Mouse (Mus musculus) kidney, embryonic 14.5 days (tissue): Measurements from ENCODE around the gene Vasp. TPM values are rescaled to one million over a fixed set of nuclear protein-coding genes. Genes with fewer than 3 reads are reported as not detected.
A peak's percentile ranks its signal among the peaks of the same experiment; 100 is the strongest.

ENCODE experiments used
- ATAC-seq: fragments of 200-750 bp; cut with Nextera tagmentation; 2 replicates; pipeline ENCODE4 v1.8.0; 2017; ENCODE audit warnings: moderate number of reproducible peaks, mild to moderate bottlenecking, moderate TSS enrichment, moderate library complexity; ENCODE audit not compliant: low FRiP score, low TSS enrichment
- H3K27ac ChIP-seq: fragments of 300-500 bp; sonication (generic); 2 replicates; pipeline ENCODE4 v1.5.1; 2014; ENCODE audit warnings: low read depth, mild to moderate bottlenecking, low read length, moderate library complexity, mixed read lengths
- H3K27me3 ChIP-seq: fragments of 300-500 bp; sonication (generic); 2 replicates; pipeline ENCODE4 v1.6.1; 2014; ENCODE audit warnings: mild to moderate bottlenecking, low read length; ENCODE audit not compliant: control insufficient read depth, insufficient read depth
- H3K36me3 ChIP-seq: fragments of 300-500 bp; sonication (generic); 2 replicates; pipeline ENCODE4 v1.6.1; 2014; ENCODE audit warnings: low read length, mixed read lengths; ENCODE audit not compliant: control insufficient read depth, insufficient read depth
- H3K4me1 ChIP-seq: fragments of 300-500 bp; sonication (generic); 2 replicates; pipeline ENCODE4 v1.6.1; 2014; ENCODE audit warnings: low read length, mixed read lengths; ENCODE audit not compliant: control insufficient read depth, insufficient read depth
- H3K4me2 ChIP-seq: fragments of 300-500 bp; sonication (generic); replicated peaks from 2 replicates; pipeline ENCODE4 v1.6.1; 2014; ENCODE audit warnings: low read depth, mild to moderate bottlenecking, low read length
- H3K4me3 ChIP-seq: fragments of 300-500 bp; sonication (generic); 2 replicates; pipeline ENCODE4 v1.5.1; 2014; ENCODE audit warnings: mild to moderate bottlenecking, low read length
- H3K9ac ChIP-seq: fragments of 300-500 bp; sonication (generic); 2 replicates; pipeline ENCODE4 v1.6.1; 2014; ENCODE audit warnings: low read depth, mild to moderate bottlenecking, low read length, moderate library complexity
- H3K9me3 ChIP-seq: fragments of 300-500 bp; sonication (generic); 2 replicates; pipeline ENCODE4 v1.6.1; 2016; ENCODE audit warnings: low read length; ENCODE audit not compliant: control insufficient read depth
- WGBS: fragments of 180-500 bp; shearing (Covaris S2); extraction: QIAGEN DNeasy Blood & Tissue Kit; methylation state at CpG from one replicate; pipeline ENCODE4 v1.1.7; 2014; 5-methylcytosine and 5-hydroxymethylcytosine counted together
- polyA plus RNA-seq: library from polyadenylated mRNA; unstranded; fragments of >200 nt; fragmentation: Nextera tagmentation; extraction: Ambion mirVana; gene quantifications from 2 replicates; pipeline ENCODE4 v1.2.1, GENCODE M21; 2014

Gene Vasp
- polyA plus RNA-seq, 1 experiment from 2014 or later = 54.2 TPM

DNA sequence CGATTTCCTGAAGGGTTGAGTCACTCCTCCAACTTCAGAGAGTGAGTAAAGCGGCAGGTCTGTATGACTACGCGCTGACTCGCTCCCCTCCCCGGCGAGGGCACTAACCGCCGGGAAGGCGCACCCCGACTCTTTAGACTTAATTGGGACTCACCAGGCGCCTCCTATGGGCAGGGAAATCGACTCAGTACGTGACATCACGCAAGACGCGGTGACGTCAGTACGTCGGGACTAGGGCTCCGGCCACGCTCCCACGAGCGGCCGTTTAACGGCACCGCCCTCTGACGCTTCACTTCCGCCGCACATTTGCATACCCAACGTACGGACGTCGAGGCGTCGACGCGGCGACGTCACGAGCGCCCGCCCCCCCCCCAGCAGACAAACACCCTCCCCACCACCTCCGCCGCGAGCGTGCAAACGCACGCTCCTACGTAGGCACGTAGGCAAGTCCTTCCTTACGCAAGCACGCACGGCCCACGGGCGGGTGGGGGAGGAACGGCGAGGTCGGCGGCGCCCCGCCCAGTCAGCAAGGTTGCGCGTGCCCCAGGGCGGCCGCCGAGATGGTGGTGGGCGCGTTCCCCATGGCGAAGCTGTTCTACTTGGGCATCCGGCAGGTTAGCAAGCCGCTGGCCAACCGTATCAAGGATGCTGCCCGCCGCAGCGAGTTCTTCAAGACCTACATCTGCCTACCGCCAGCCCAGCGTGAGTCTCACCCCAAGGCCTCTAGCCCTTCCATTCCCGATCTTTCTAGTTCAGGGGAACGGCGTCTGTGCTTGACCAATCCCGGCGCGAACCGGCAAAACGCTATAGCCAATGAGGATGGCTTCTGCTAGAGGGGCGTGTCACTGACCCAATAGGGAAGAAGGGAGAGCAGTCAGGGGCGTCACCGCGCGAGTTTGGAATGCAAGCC is 43.5 kb downstream of the Vasp start, which contains the start of gene Opa3:
Gene Opa3, plus strand, starts transcription at position 452 of the 910 bp plus-strand sequence.
- H3K4me2 ChIP-seq = peak within 1 kb of the TSS; percentile 88
- no peaks in the 10 kb centered on the region for H3K36me3 ChIP-seq
- H3K27me3 ChIP-seq = no peaks in the 10 kb centered on the region
- peak; percentile 95 for ATAC-seq
- peak within 1 kb of the TSS; percentile 70 for H3K4me3 ChIP-seq
- H3K9me3 ChIP-seq = no peaks in the 10 kb centered on the region
- peaks cover 7% of the 10 kb centered on the region; the same call in 1 of the 2 replicates for H3K4me1 ChIP-seq
- H3K9ac ChIP-seq = peak within 1 kb of the TSS; percentile 84
- WGBS = under 1% methylated on average over 85 of the region's 91 CpGs
- peak within 1 kb of the TSS; percentile 98 for H3K27ac ChIP-seq

DNA sequence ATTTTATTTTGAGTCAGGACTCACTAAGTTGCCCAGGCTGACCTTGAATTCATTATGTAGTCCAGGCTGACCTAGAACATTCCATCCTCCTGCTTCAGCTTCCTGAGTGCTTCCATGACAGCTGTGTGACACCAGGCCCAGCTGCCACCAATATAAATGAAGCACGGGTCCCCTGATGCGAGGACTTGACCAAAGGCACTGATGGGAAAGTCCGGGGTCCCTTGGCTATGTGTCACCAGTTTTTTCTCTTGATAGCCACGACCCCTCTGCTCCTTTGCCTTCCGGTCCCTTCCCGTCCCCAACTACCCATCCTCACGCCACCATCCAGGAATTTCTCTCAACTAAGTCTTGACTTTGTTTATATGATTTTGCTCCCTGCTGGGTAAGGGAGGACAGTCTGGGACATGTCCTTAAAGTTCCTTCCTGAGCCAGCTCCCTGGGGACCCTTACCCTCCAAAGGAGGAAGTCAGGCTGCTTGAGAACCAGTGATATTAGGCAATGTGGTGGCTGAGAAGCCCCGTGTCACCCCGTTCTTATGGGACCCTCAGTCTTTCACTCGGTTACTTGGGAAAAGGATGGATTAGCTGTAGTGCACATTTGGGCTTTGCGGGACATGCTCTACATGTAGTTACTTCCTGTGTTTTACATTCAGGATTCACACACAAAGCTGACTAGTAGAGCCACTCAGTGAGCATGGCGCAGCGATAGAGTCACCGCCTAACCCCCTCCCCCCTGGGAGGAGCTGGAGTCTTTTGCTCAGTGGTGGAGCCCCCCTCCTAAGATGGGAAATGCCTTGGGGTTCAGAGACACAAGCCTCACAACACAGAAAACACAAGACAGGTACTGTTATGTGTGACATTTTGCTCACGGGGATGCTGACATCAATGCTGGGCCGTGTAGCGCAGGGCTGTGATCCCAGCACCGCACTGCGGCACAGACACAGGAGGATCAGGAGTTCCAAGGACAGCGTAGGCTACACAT is 44.5 kb downstream of the Vasp start:
- Histone ChIP-seq H3K27me3 (no peaks in the 10 kb centered on the region), H3K9ac (peak overlapping the region; percentile 72; the same call in 1 of the 2 replicates), H3K4me1 (peaks cover 7% of the 10 kb centered on the region; the same call in 1 of the 2 replicates), H3K36me3 (no peaks in the 10 kb centered on the region), H3K4me2 (peak overlapping the region; percentile 88), H3K9me3 (no peaks in the 10 kb centered on the region), H3K27ac (peak overlapping the region; percentile 87), H3K4me3 (peak overlapping the region; percentile 70)
- 15% methylated on average over 20 of the region's 20 CpGs for WGBS
- ATAC-seq = peak; percentile 40

DNA sequence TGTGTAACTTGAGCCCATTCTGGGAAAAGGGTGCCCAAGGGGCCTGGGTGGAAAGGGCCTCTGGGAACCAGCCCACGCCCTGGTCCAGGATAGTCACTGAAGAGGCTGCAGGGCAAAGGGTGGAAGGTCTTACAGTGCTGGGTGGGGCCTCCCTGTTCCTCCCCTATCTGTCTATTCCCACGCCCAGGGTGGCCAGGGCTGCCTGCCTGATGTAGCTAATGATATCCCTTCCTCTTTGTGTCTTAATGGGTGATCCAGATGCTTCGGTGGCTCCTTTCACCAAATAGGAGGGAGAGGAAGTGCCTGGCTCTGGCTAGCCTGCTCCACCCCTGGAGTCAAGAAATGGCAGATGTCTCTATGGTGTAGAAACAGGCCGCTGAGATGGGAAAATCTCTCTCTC is 46.7 kb downstream of the Vasp start:
- Histone ChIP-seq H3K4me2 (no peak overlapping the region), H3K27me3 (no peaks in the 10 kb centered on the region), H3K36me3 (no peaks in the 10 kb centered on the region), H3K9ac (no peak overlapping the region), H3K4me1 (peaks cover 7% of the 10 kb centered on the region; the same call in 1 of the 2 replicates), H3K9me3 (no peaks in the 10 kb centered on the region), H3K27ac (no peak overlapping the region), H3K4me3 (no peak overlapping the region)
- 86% methylated on average over 4 of the region's 4 CpGs for WGBS
- ATAC-seq = no peak

DNA sequence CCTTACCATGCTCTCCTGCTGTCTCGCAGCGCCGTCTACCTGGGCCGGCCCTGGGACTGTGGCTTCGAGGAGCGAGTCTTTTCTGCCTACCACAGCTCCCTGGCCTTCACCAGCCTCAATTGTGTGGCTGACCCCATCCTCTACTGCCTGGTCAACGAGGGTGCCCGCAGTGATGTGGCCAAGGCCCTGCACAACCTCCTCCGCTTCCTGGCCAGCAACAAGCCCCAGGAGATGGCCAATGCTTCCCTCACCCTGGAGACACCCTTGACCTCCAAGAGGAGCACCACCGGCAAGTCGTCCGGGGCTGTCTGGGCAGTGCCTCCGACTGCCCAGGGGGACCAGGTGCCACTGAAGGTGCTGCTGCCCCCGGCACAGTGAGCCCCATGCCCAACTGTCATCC is 48.7 kb downstream of the Vasp start:
- no peak for ATAC-seq
- no peak overlapping the region for H3K4me2 ChIP-seq
- no peak overlapping the region for H3K9ac ChIP-seq
- H3K27me3 ChIP-seq = no peaks in the 10 kb centered on the region
- H3K36me3 ChIP-seq = no peaks in the 10 kb centered on the region
- 88% methylated on average over 14 of the region's 14 CpGs for WGBS
- no peak overlapping the region for H3K27ac ChIP-seq
- H3K4me1 ChIP-seq = peaks cover 7% of the 10 kb centered on the region; the same call in 1 of the 2 replicates
- H3K9me3 ChIP-seq = no peaks in the 10 kb centered on the region
- H3K4me3 ChIP-seq = no peak overlapping the region

DNA sequence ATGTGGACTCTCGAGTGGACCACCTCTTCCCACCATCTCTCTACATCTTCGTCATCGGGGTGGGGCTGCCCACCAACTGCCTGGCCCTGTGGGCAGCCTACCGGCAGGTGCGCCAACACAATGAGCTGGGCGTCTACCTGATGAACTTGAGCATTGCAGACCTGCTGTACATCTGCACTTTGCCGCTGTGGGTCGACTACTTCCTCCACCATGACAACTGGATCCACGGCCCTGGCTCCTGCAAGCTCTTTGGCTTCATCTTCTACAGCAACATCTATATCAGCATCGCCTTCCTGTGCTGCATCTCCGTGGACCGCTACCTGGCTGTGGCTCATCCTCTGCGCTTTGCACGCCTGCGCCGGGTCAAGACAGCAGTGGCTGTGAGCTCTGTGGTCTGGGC is 49.4 kb downstream of the Vasp start:
- no peak overlapping the region for H3K27ac ChIP-seq
- no peak overlapping the region for H3K4me3 ChIP-seq
- H3K9me3 ChIP-seq = no peaks in the 10 kb centered on the region
- H3K4me2 ChIP-seq = no peak overlapping the region
- no peak overlapping the region for H3K9ac ChIP-seq
- H3K36me3 ChIP-seq = no peaks in the 10 kb centered on the region
- H3K27me3 ChIP-seq = no peaks in the 10 kb centered on the region
- 97% methylated on average over 16 of the region's 16 CpGs for WGBS
- peaks cover 7% of the 10 kb centered on the region; the same call in 1 of the 2 replicates for H3K4me1 ChIP-seq
- ATAC-seq = no peak

DNA sequence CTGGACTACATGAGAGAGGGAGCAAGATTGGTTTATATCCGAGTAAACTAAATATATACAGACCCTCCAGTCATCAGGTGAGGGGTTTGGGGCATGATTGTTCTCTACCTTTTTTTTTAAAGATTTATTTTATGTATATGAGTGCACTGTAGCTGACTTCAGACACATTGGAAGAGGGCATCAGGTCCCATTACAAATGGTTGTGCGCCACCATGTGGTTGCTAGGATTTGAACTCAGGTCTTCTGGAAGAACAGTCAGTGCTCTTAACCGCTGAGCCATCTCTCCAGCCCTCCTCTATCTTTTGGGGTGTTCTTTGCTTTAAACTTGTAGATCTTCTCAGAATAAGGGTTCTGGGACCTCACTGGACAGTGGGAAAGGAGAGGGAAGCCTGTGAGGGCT is 51.6 kb downstream of the Vasp start:
- Histone ChIP-seq H3K4me3 (no peak overlapping the region), H3K9me3 (no peaks in the 10 kb centered on the region), H3K9ac (no peak overlapping the region), H3K27me3 (no peaks in the 10 kb centered on the region), H3K36me3 (no peaks in the 10 kb centered on the region), H3K27ac (no peak overlapping the region), H3K4me2 (no peak overlapping the region), H3K4me1 (no peaks in the 10 kb centered on the region)
- ATAC-seq = no peak
- WGBS = 74% methylated on average over 3 of the region's 3 CpGs

DNA sequence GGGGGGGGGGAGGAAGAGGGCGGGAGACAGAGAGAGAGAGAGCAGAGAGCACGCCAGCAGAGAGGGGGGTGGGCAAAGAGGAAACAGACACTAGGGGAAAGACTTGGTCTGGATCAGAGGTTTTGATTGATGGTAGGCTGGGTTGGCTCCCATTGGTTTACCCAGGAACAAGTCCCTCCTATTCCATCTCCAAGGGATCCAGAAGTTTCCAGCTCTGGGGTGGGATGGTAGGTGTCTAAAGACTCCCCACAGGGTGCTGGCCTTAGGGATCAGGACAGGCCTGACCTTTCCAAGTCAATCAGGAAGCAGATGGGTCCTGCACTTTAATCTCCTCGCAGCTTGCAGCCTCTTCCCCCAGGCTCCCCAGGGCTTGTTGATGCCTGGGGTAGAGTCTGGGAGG is 53.7 kb downstream of the Vasp start:
- ATAC-seq = no peak
- no peak overlapping the region for H3K4me3 ChIP-seq
- H3K4me2 ChIP-seq = no peak overlapping the region

DNA sequence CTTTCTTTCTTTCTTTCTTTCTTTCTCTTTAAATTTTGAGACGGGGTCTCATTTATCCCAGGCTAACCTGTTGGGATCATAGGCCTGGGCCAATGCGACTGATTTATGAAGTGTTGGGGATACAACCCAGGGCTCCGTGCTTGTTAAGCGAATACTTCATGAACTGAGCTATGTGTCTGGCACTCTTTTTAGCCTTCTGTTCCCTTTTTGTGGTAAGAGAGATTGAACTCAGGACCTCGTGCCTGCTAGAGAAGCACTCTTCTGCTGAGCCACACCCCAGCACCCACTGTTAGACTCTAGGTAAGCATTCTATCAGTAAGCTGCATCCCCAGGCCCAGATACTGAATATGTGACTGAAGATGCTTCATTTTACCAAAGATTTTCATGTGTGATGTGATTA is 54.1 kb downstream of the Vasp start:
- no peak for ATAC-seq
- 52% methylated on average over 5 of the region's 5 CpGs for WGBS
- Histone ChIP-seq H3K4me2 (no peak overlapping the region), H3K9ac (no peak overlapping the region), H3K9me3 (no peaks in the 10 kb centered on the region), H3K27ac (no peak overlapping the region), H3K4me1 (peaks cover 5% of the 10 kb centered on the region; the same call in 1 of the 2 replicates), H3K4me3 (no peak overlapping the region), H3K27me3 (no peaks in the 10 kb centered on the region), H3K36me3 (no peaks in the 10 kb centered on the region)

More for the DNA sequence above, 53.7 kb downstream of the Vasp start:
- WGBS = 11% methylated on average over 2 of the region's 3 CpGs
- Histone ChIP-seq H3K36me3 (no peaks in the 10 kb centered on the region), H3K27ac (no peak overlapping the region), H3K9ac (no peak overlapping the region), H3K9me3 (no peaks in the 10 kb centered on the region), H3K4me1 (0 out of 2 replicates have a peak, but pooled peaks cover 3% of the 10 kb centered on the region), H3K27me3 (no peaks in the 10 kb centered on the region)
